ENCODE assay signal across 19 mouse cellular contexts in the genomic region with DNA sequence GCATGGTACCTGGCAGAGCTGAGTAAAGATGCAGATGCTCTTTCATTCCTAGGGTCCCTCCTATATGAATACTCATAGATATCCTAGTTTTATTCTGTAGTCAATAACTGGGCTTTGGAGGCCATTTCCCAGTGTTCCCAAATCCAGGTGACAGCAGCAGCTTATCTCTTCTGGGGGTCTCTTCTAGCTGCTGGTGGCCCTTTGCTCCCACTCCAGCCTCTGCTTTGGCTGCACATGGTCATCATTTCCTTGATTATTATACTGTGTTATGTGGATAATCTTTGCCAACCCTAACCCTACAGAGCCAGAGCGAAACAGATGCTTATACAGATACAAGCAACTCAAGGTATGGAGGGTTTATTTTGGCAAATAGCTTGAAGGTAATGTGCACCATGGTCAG. TPM values are rescaled to one million over a fixed set of nuclear protein-coding genes. Genes with fewer than 3 reads are reported as not detected.
A peak's percentile ranks its signal among the peaks of the same experiment; 100 is the strongest.
DNase-seq lines count a peak whose midpoint lies in the region.
"Had no signal": no experiment of that assay in that cellular context is flagged by ENCODE, and none has a peak within 500 bp of the region (broad histone marks: within the 10 kb centered on the region; RNA-seq: fewer than 3 reads in every experiment).

No protein-coding gene starts in this region.

- peak; percentile 65 for DNase-seq in heart, adult 11 months
- DNase-seq in heart, postnatal 10 days = no peak
- DNase-seq: adrenal gland, adult 2 months; adrenal gland, adult 8-10 months; adrenal gland, postnatal 10 days; adrenal gland, postnatal 14 days; adrenal gland, postnatal 25 days; adrenal gland, postnatal 36 days; B cell, adult 2 months; cerebellum, adult 11 months; cerebellum, adult 11-12 months; cerebellum, adult 18-20 months; cerebellum, adult 2 months had no signal

- intact Hi-C loops in heart, postnatal 10 days (cut with DNase I) = no loop called here

RNA-seq across cellular contexts. Expression of gene Tnp1, which starts 8.9 kb away (rescaled TPM):
- total RNA-seq in heart, postnatal 10 days (2021) = not detected
- total RNA-seq: adrenal gland, adult 18-20 months; adrenal gland, adult 2 months; adrenal gland, adult 8-10 months; adrenal gland, postnatal 10 days; adrenal gland, postnatal 14 days; adrenal gland, postnatal 25 days; adrenal gland, postnatal 36 days; adrenal gland, postnatal 4 days; CH12.LX; ES-E14; G1E; MEL had no signal
